Mouse (Mus musculus) layer of hippocampus, postnatal 10 days (tissue): ENCODE measurements at regions not wholly inside any gene's neighbourhood (a gene's known extent, or its start where the extent isn't known, plus 50 kb on each side); places are given as distances from the start of the nearest gene placed in this dataset.
A peak's percentile ranks its signal among the peaks of the same experiment; 100 is the strongest.

Experiments
- DNase-seq, 2 experiments: peaks; one replicate each; pipeline ENCODE4 v3.0.0; 2021; ENCODE audit warnings: low spot score in 2 of 2

DNA sequence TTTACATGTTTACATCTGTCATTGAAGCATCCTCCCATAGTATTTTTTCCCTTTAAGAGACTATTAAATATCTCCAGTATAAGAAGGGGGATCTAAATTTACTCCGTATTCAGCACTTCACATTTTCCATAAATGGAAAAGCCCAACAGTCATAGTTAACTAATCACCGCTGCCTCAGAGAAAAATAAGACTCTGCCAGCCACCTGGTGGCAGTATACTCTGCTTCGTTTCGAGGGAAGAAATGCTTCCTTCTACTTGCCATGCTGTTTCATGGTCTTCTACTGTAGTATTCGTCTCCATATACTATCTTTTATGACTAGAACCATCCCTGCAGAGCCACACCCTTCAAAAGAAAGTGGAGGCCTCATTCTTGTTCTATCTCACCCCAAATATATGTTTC is 52.0 kb upstream of the Tro start:
- peak; percentile 8 to 19 for DNase-seq
